Mouse (Mus musculus): ENCODE measurements around the gene Pdgfb.

DNA sequence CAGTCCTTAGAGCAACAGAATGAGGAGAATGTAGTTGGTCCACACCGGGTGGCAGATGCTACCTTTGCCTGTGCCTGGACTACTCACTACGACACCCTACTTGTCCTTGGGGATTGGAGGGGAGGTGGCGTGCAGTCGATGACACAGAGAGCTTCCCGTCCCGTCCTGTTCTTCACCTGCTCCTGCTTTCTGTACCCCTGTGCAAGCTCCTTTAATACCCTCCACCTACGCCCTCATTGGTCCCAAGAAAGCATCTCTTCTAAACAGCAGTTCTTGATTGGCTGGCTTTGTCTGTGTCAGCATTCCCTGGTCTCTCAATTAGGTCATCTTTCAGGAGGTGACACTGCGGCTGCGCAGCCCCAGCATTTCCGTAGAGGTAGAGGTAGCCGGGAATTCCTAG is 43.8 kb downstream of the Pdgfb start, which contains the start of gene Cbx7:
- no peak for TF ChIP-seq CTCF (IDR thresholded peaks at IDR 0.05; ENCODE audit: control insufficient read depth, insufficient read depth, insufficient replicate concordance, low read depth, low read length)
- no peak for TF ChIP-seq POLR2A (IDR thresholded peaks at IDR 0.05; ENCODE audit: control insufficient read depth, low read depth, low read length)

Measured in testis, adult 2 months (tissue).